Mouse (Mus musculus): ENCODE measurements around the gene Mxd1. TPM values are rescaled to one million over a fixed set of nuclear protein-coding genes. Genes with fewer than 3 reads are reported as not detected.
A peak's percentile ranks its signal among the peaks of the same experiment; 100 is the strongest.

Gene Mxd1
- polyA plus RNA-seq, 1 experiment from 2014 or later = 27.9 TPM

- Histone ChIP-seq H3K4me3 (replicated peaks) (no peak overlapping the region), H3K4me1 (replicated peaks) (peaks cover 34% of the 10 kb centered on the region), H3K9ac (replicated peaks) (no peak overlapping the region), H3K9me3 (no peaks in the 10 kb centered on the region), H3K27ac (0 out of 2 replicates have a peak overlapping the region, but pooled peaks have one; percentile 21), H3K36me3 (peaks cover 50% of the 10 kb centered on the region), H3K4me2 (replicated peaks) (no peak overlapping the region), H3K27me3 (no peaks in the 10 kb centered on the region)
- 18% methylated on average over 2 of the region's 2 CpGs for WGBS
- no peak for ATAC-seq
These were observed 1.9 kb upstream of the Mxd1 start for GRCm38 (mm10) chr6:86670873-86671272.

GRCm38 (mm10) chr6:86669240-86669727 is 323 bp upstream of the Mxd1 start:
- H3K4me1 ChIP-seq (replicated peaks) = peaks cover 34% of the 10 kb centered on the region
- peak overlapping the region; percentile 94 for H3K4me3 ChIP-seq (replicated peaks)
- peak overlapping the region; percentile 70 for H3K27ac ChIP-seq
- WGBS = 1% methylated on average over 36 of the region's 37 CpGs
- no peaks in the 10 kb centered on the region for H3K27me3 ChIP-seq
- peak overlapping the region; percentile 93 for H3K9ac ChIP-seq (replicated peaks)
- peaks cover 39% of the 10 kb centered on the region for H3K36me3 ChIP-seq
- peak overlapping the region; percentile 84 for H3K4me2 ChIP-seq (replicated peaks)
- no peaks in the 10 kb centered on the region for H3K9me3 ChIP-seq
- peak; percentile 100 for ATAC-seq

GRCm38 (mm10) chr6:86667061-86667460 is 1.9 kb downstream of the Mxd1 start:
- peak overlapping the region; percentile 94 for H3K4me3 ChIP-seq (replicated peaks)
- 90% methylated on average over 10 of the region's 10 CpGs for WGBS
- H3K9ac ChIP-seq (replicated peaks) = peak overlapping the region; percentile 93
- no peak for ATAC-seq
- H3K9me3 ChIP-seq = no peaks in the 10 kb centered on the region
- no peaks in the 10 kb centered on the region for H3K27me3 ChIP-seq
- peak overlapping the region; percentile 84; the same call in 1 of the 2 replicates for H3K4me2 ChIP-seq (replicated peaks)
- no peak overlapping the region for H3K27ac ChIP-seq
- H3K4me1 ChIP-seq (replicated peaks) = peaks cover 34% of the 10 kb centered on the region
- H3K36me3 ChIP-seq = peaks cover 38% of the 10 kb centered on the region

- no peak overlapping the region for H3K27ac ChIP-seq
- no peak for ATAC-seq
- no peak overlapping the region for H3K4me3 ChIP-seq (replicated peaks)
- H3K4me2 ChIP-seq (replicated peaks) = no peak overlapping the region
- no peaks in the 10 kb centered on the region for H3K27me3 ChIP-seq
- no peaks in the 10 kb centered on the region for H3K9me3 ChIP-seq
- H3K36me3 ChIP-seq = peaks cover 47% of the 10 kb centered on the region
- WGBS = 91% methylated on average over 17 of the region's 17 CpGs
- no peak overlapping the region for H3K9ac ChIP-seq (replicated peaks)
- peaks cover 34% of the 10 kb centered on the region for H3K4me1 ChIP-seq (replicated peaks)
These were observed 3.2 kb downstream of the Mxd1 start for GRCm38 (mm10) chr6:86665560-86666307.

GRCm38 (mm10) chr6:86665076-86665475 is 3.9 kb downstream of the Mxd1 start:
- Histone ChIP-seq H3K4me3 (replicated peaks) (no peak overlapping the region), H3K9me3 (no peaks in the 10 kb centered on the region), H3K27me3 (no peaks in the 10 kb centered on the region), H3K9ac (replicated peaks) (no peak overlapping the region), H3K4me1 (replicated peaks) (peaks cover 32% of the 10 kb centered on the region), H3K36me3 (peaks cover 54% of the 10 kb centered on the region), H3K27ac (no peak overlapping the region), H3K4me2 (replicated peaks) (no peak overlapping the region)
- no peak for ATAC-seq
- WGBS = 87% methylated on average over 5 of the region's 5 CpGs

- Histone ChIP-seq H3K4me1 (replicated peaks) (no peaks in the 10 kb centered on the region), H3K27me3 (no peaks in the 10 kb centered on the region), H3K27ac (no peak overlapping the region), H3K4me3 (replicated peaks) (no peak overlapping the region), H3K4me2 (replicated peaks) (no peak overlapping the region), H3K36me3 (peaks cover 78% of the 10 kb centered on the region), H3K9ac (replicated peaks) (no peak overlapping the region), H3K9me3 (no peaks in the 10 kb centered on the region)
- 77% methylated on average over 9 of the region's 9 CpGs for WGBS
- ATAC-seq = no peak
These were observed 8.6 kb downstream of the Mxd1 start for GRCm38 (mm10) chr6:86660161-86660877.

- Histone ChIP-seq H3K4me2 (replicated peaks) (no peak overlapping the region), H3K36me3 (peaks cover 72% of the 10 kb centered on the region), H3K4me1 (replicated peaks) (no peaks in the 10 kb centered on the region), H3K27me3 (no peaks in the 10 kb centered on the region), H3K4me3 (replicated peaks) (no peak overlapping the region), H3K9me3 (no peaks in the 10 kb centered on the region), H3K27ac (no peak overlapping the region), H3K9ac (replicated peaks) (no peak overlapping the region)
- ATAC-seq = no peak
- WGBS = 88% methylated on average over 3 of the region's 3 CpGs
These were observed 10.5 kb downstream of the Mxd1 start for GRCm38 (mm10) chr6:86658501-86658900.

- no peaks in the 10 kb centered on the region for H3K4me1 ChIP-seq (replicated peaks)
- 78% methylated on average over 9 of the region's 9 CpGs for WGBS
- no peak for ATAC-seq
- no peak overlapping the region for H3K9ac ChIP-seq (replicated peaks)
- H3K9me3 ChIP-seq = no peaks in the 10 kb centered on the region
- peaks cover 69% of the 10 kb centered on the region for H3K36me3 ChIP-seq
- no peak overlapping the region for H3K4me3 ChIP-seq (replicated peaks)
- H3K27ac ChIP-seq = no peak overlapping the region
- H3K4me2 ChIP-seq (replicated peaks) = no peak overlapping the region
- no peaks in the 10 kb centered on the region for H3K27me3 ChIP-seq
These were observed 14.6 kb downstream of the Mxd1 start for GRCm38 (mm10) chr6:86654270-86654916.

GRCm38 (mm10) chr6:86653026-86653425 is 15.9 kb downstream of the Mxd1 start:
- Histone ChIP-seq H3K4me2 (replicated peaks) (no peak overlapping the region), H3K27ac (no peak overlapping the region), H3K36me3 (peaks cover 69% of the 10 kb centered on the region), H3K4me3 (replicated peaks) (no peak overlapping the region), H3K9ac (replicated peaks) (no peak overlapping the region), H3K4me1 (replicated peaks) (no peaks in the 10 kb centered on the region), H3K9me3 (no peaks in the 10 kb centered on the region), H3K27me3 (no peaks in the 10 kb centered on the region)
- 90% methylated on average over 6 of the region's 6 CpGs for WGBS
- no peak for ATAC-seq

GRCm38 (mm10) chr6:86646143-86646542 is 22.8 kb downstream of the Mxd1 start:
- Histone ChIP-seq H3K4me3 (replicated peaks) (no peak overlapping the region), H3K36me3 (peaks cover 40% of the 10 kb centered on the region), H3K9ac (replicated peaks) (no peak overlapping the region), H3K4me1 (replicated peaks) (no peaks in the 10 kb centered on the region), H3K27ac (no peak overlapping the region), H3K9me3 (no peaks in the 10 kb centered on the region), H3K4me2 (replicated peaks) (no peak overlapping the region), H3K27me3 (no peaks in the 10 kb centered on the region)
- 83% methylated on average over 7 of the region's 7 CpGs for WGBS
- no peak for ATAC-seq

GRCm38 (mm10) chr6:86645551-86645950 is 23.4 kb downstream of the Mxd1 start:
- no peak overlapping the region for H3K4me2 ChIP-seq (replicated peaks)
- H3K36me3 ChIP-seq = peaks cover 34% of the 10 kb centered on the region
- WGBS = 81% methylated on average over 4 of the region's 4 CpGs
- H3K27ac ChIP-seq = no peak overlapping the region
- H3K4me3 ChIP-seq (replicated peaks) = no peak overlapping the region
- no peak for ATAC-seq
- no peak overlapping the region for H3K9ac ChIP-seq (replicated peaks)
- no peaks in the 10 kb centered on the region for H3K27me3 ChIP-seq
- no peaks in the 10 kb centered on the region for H3K4me1 ChIP-seq (replicated peaks)
- H3K9me3 ChIP-seq = no peaks in the 10 kb centered on the region

Measured in midbrain, embryonic 13.5 days (tissue).